Mouse (Mus musculus): ENCODE data around the gene Zfp36l2. TPM values are rescaled to one million over a fixed set of nuclear protein-coding genes. Genes with fewer than 3 reads are reported as not detected.
A peak's percentile ranks its signal among the peaks of the same experiment; 100 is the strongest.

Zfp36l2 gene
- polyA plus RNA-seq, 1 experiment from 2014 or later = 25.5 TPM

- H3K27ac ChIP-seq (replicated peaks; ENCODE audit: low read depth, low read length) = no peak overlapping the region
- H3K4me2 ChIP-seq (ENCODE audit: low read depth, low read length) = no peak overlapping the region
- ATAC-seq (ENCODE audit: low read depth) (no peak), DNase-seq (ENCODE audit: low spot score) (no peak)
- peaks cover 50% of the 10 kb centered on the region for H3K4me1 ChIP-seq (ENCODE audit: control insufficient read depth, insufficient read depth, low read length)
- H3K36me3 ChIP-seq (ENCODE audit: control insufficient read depth, insufficient read depth, low read length) = no peaks in the 10 kb centered on the region
- no peaks in the 10 kb centered on the region for H3K9me3 ChIP-seq (ENCODE audit: control insufficient read depth, low read length)
- no peak overlapping the region for H3K9ac ChIP-seq (ENCODE audit: low read depth, low read length)
- no peak overlapping the region for H3K4me3 ChIP-seq (ENCODE audit: low read depth, low read length)
- 57% methylated on average over 11 of the region's 11 CpGs for WGBS
- no peaks in the 10 kb centered on the region for H3K27me3 ChIP-seq (replicated peaks; ENCODE audit: control insufficient read depth, insufficient read depth, low read length)
Measured at GRCm38 (mm10) chr17:84147183-84148108, 40.3 kb downstream of the Zfp36l2 start.

GRCm38 (mm10) chr17:84146458-84147182 lies 41.1 kb downstream of the Zfp36l2 start:
- H3K9ac ChIP-seq (ENCODE audit: low read depth, low read length) = no peak overlapping the region
- H3K9me3 ChIP-seq (ENCODE audit: control insufficient read depth, low read length) = no peaks in the 10 kb centered on the region
- peaks cover 55% of the 10 kb centered on the region for H3K4me1 ChIP-seq (ENCODE audit: control insufficient read depth, insufficient read depth, low read length)
- peak overlapping the region; percentile 67 for H3K27ac ChIP-seq (replicated peaks; ENCODE audit: low read depth, low read length)
- no peaks in the 10 kb centered on the region for H3K27me3 ChIP-seq (replicated peaks; ENCODE audit: control insufficient read depth, insufficient read depth, low read length)
- DNase-seq (ENCODE audit: low spot score) (no peak), ATAC-seq (ENCODE audit: low read depth) (no peak)
- 47% methylated on average over 7 of the region's 7 CpGs for WGBS
- no peak overlapping the region for H3K4me2 ChIP-seq (ENCODE audit: low read depth, low read length)
- H3K36me3 ChIP-seq (ENCODE audit: control insufficient read depth, insufficient read depth, low read length) = no peaks in the 10 kb centered on the region
- no peak overlapping the region for H3K4me3 ChIP-seq (ENCODE audit: low read depth, low read length)

- Histone ChIP-seq H3K4me3 (ENCODE audit: low read depth, low read length) (no peak overlapping the region), H3K36me3 (ENCODE audit: control insufficient read depth, insufficient read depth, low read length) (no peaks in the 10 kb centered on the region), H3K9me3 (ENCODE audit: control insufficient read depth, low read length) (no peaks in the 10 kb centered on the region), H3K4me2 (ENCODE audit: low read depth, low read length) (no peak overlapping the region), H3K27me3 (replicated peaks; ENCODE audit: control insufficient read depth, insufficient read depth, low read length) (no peaks in the 10 kb centered on the region), H3K4me1 (ENCODE audit: control insufficient read depth, insufficient read depth, low read length) (peaks cover 55% of the 10 kb centered on the region), H3K9ac (ENCODE audit: low read depth, low read length) (no peak overlapping the region), H3K27ac (replicated peaks; ENCODE audit: low read depth, low read length) (peak overlapping the region; percentile 67)
- DNase-seq (ENCODE audit: low spot score) (peak; percentile 68), ATAC-seq (ENCODE audit: low read depth) (peak; percentile 35)
- WGBS = 24% methylated on average over 10 of the region's 10 CpGs
Measured at GRCm38 (mm10) chr17:84145826-84146287, 41.9 kb downstream of the Zfp36l2 start.

GRCm38 (mm10) chr17:84144762-84145599 lies 42.8 kb downstream of the Zfp36l2 start:
- no peak overlapping the region for H3K9ac ChIP-seq (ENCODE audit: low read depth, low read length)
- DNase-seq (ENCODE audit: low spot score) (no peak), ATAC-seq (ENCODE audit: low read depth) (no peak)
- H3K4me3 ChIP-seq (ENCODE audit: low read depth, low read length) = no peak overlapping the region
- 73% methylated on average over 5 of the region's 5 CpGs for WGBS
- peaks cover 55% of the 10 kb centered on the region for H3K4me1 ChIP-seq (ENCODE audit: control insufficient read depth, insufficient read depth, low read length)
- no peak overlapping the region for H3K4me2 ChIP-seq (ENCODE audit: low read depth, low read length)
- H3K27me3 ChIP-seq (replicated peaks; ENCODE audit: control insufficient read depth, insufficient read depth, low read length) = no peaks in the 10 kb centered on the region
- H3K27ac ChIP-seq (replicated peaks; ENCODE audit: low read depth, low read length) = peak overlapping the region; percentile 67
- H3K36me3 ChIP-seq (ENCODE audit: control insufficient read depth, insufficient read depth, low read length) = no peaks in the 10 kb centered on the region
- H3K9me3 ChIP-seq (ENCODE audit: control insufficient read depth, low read length) = no peaks in the 10 kb centered on the region

- Histone ChIP-seq H3K27me3 (replicated peaks; ENCODE audit: control insufficient read depth, insufficient read depth, low read length) (no peaks in the 10 kb centered on the region), H3K4me1 (ENCODE audit: control insufficient read depth, insufficient read depth, low read length) (peaks cover 47% of the 10 kb centered on the region), H3K36me3 (ENCODE audit: control insufficient read depth, insufficient read depth, low read length) (no peaks in the 10 kb centered on the region), H3K9ac (ENCODE audit: low read depth, low read length) (no peak overlapping the region), H3K4me2 (ENCODE audit: low read depth, low read length) (no peak overlapping the region), H3K4me3 (ENCODE audit: low read depth, low read length) (no peak overlapping the region), H3K27ac (replicated peaks; ENCODE audit: low read depth, low read length) (no peak overlapping the region), H3K9me3 (ENCODE audit: control insufficient read depth, low read length) (no peaks in the 10 kb centered on the region)
- ATAC-seq (ENCODE audit: low read depth) (no peak), DNase-seq (ENCODE audit: low spot score) (no peak)
- WGBS = 83% methylated on average over 3 of the region's 3 CpGs
Measured at GRCm38 (mm10) chr17:84144130-84144529, 43.6 kb downstream of the Zfp36l2 start.

- DNase-seq (ENCODE audit: low spot score) = no peak
- Histone ChIP-seq H3K27ac (replicated peaks; ENCODE audit: low read depth, low read length) (no peak overlapping the region), H3K4me1 (ENCODE audit: control insufficient read depth, insufficient read depth, low read length) (peaks cover 39% of the 10 kb centered on the region), H3K9me3 (ENCODE audit: control insufficient read depth, low read length) (no peaks in the 10 kb centered on the region), H3K4me3 (ENCODE audit: low read depth, low read length) (no peak overlapping the region), H3K36me3 (ENCODE audit: control insufficient read depth, insufficient read depth, low read length) (no peaks in the 10 kb centered on the region), H3K4me2 (ENCODE audit: low read depth, low read length) (no peak overlapping the region), H3K27me3 (replicated peaks; ENCODE audit: control insufficient read depth, insufficient read depth, low read length) (no peaks in the 10 kb centered on the region), H3K9ac (ENCODE audit: low read depth, low read length) (no peak overlapping the region)
- 44% methylated on average over 12 of the region's 12 CpGs for WGBS
- ATAC-seq (ENCODE audit: low read depth) = no peak
Measured at GRCm38 (mm10) chr17:84143219-84143844, 44.4 kb downstream of the Zfp36l2 start.

GRCm38 (mm10) chr17:84141691-84142090 lies 46.1 kb downstream of the Zfp36l2 start:
- H3K9me3 ChIP-seq (ENCODE audit: control insufficient read depth, low read length) = no peaks in the 10 kb centered on the region
- peaks cover 25% of the 10 kb centered on the region for H3K4me1 ChIP-seq (ENCODE audit: control insufficient read depth, insufficient read depth, low read length)
- H3K4me2 ChIP-seq (ENCODE audit: low read depth, low read length) = no peak overlapping the region
- H3K27me3 ChIP-seq (replicated peaks; ENCODE audit: control insufficient read depth, insufficient read depth, low read length) = no peaks in the 10 kb centered on the region
- no peak overlapping the region for H3K9ac ChIP-seq (ENCODE audit: low read depth, low read length)
- H3K27ac ChIP-seq (replicated peaks; ENCODE audit: low read depth, low read length) = peak overlapping the region; percentile 52
- H3K36me3 ChIP-seq (ENCODE audit: control insufficient read depth, insufficient read depth, low read length) = no peaks in the 10 kb centered on the region
- no peak for DNase-seq (ENCODE audit: low spot score)
- ATAC-seq (ENCODE audit: low read depth) = no peak
- H3K4me3 ChIP-seq (ENCODE audit: low read depth, low read length) = no peak overlapping the region
- WGBS = 85% methylated on average over 6 of the region's 6 CpGs
